ENCODE assay signal across 15 mouse cellular contexts in genomic region chr2:35739669-35740254, GRCm38 (mm10).
DNase-seq lines count a peak whose midpoint lies in the region; ATAC-seq lines count a peak whose summit lies in the region.
"Had no signal": no experiment of that assay in that cellular context is flagged by ENCODE, and none has a peak within 500 bp of the region (broad histone marks: within the 10 kb centered on the region; RNA-seq: fewer than 3 reads in every experiment).

No protein-coding gene starts in this region.

- no peak overlapping the region for H3K9ac ChIP-seq in hindbrain, embryonic 14.5 days
- H3K9ac ChIP-seq in hindbrain, embryonic 12.5 days, result no peak overlapping the region
- no peak overlapping the region for H3K9ac ChIP-seq in neural tube, embryonic 15.5 days (replicated peaks)
- H3K9ac ChIP-seq: forebrain, embryonic 12.5 days; hindbrain, embryonic 15.5 days had no signal

- no peaks in the 10 kb centered on the region for H3K4me1 ChIP-seq in hindbrain, embryonic 14.5 days (replicated peaks; ENCODE audit: control insufficient read depth, insufficient read depth, low read length)
- H3K4me1 ChIP-seq in hindbrain, embryonic 12.5 days, result peaks cover 21% of the 10 kb centered on the region
- H3K4me1 ChIP-seq in neural tube, embryonic 15.5 days, result peaks cover 20% of the 10 kb centered on the region
- H3K4me1 ChIP-seq: hindbrain, embryonic 15.5 days had no signal

- peak; percentile 16; the same call in 1 of the 2 replicates for ATAC-seq in hindbrain, embryonic 14.5 days (ENCODE audit: low FRiP score)
- no peak for ATAC-seq in hindbrain, embryonic 12.5 days (ENCODE audit: low FRiP score)
- ATAC-seq in neural tube, embryonic 15.5 days (ENCODE audit: low FRiP score), result no peak

- no peaks in the 10 kb centered on the region for H3K9me3 ChIP-seq in hindbrain, embryonic 14.5 days (ENCODE audit: control insufficient read depth, low read length)
- H3K9me3 ChIP-seq in hindbrain, embryonic 12.5 days (replicated peaks), result no peaks in the 10 kb centered on the region
- H3K9me3 ChIP-seq in neural tube, embryonic 15.5 days (replicated peaks), result no peaks in the 10 kb centered on the region
- H3K9me3 ChIP-seq: forebrain, embryonic 12.5 days had no signal

- no peaks in the 10 kb centered on the region for H3K36me3 ChIP-seq in hindbrain, embryonic 14.5 days (replicated peaks; ENCODE audit: control insufficient read depth, insufficient read depth)
- H3K36me3 ChIP-seq in hindbrain, embryonic 12.5 days, result no peaks in the 10 kb centered on the region
- H3K36me3 ChIP-seq in neural tube, embryonic 15.5 days, result no peaks in the 10 kb centered on the region
- H3K36me3 ChIP-seq: forebrain, embryonic 12.5 days; hindbrain, embryonic 15.5 days had no signal

- no peak for DNase-seq in hindbrain, embryonic 14.5 days (ENCODE audit: low spot score)
- DNase-seq in neural tube, embryonic 10.5 days (ENCODE audit: extremely low spot score, low spot score), result peak; percentile 26
- peak; percentile 57 for DNase-seq in forelimb bud, embryonic 11.5 days (ENCODE audit: low read depth, low spot score)
- DNase-seq in Muller cell, postnatal 12 days (ENCODE audit: inconsistent ontology term), result no peak
- DNase-seq in natural killer cell, adult 2 months (ENCODE audit: low spot score in 2 of 2), result no peak
- DNase-seq: adrenal gland, postnatal 25 days; gastrocnemius, postnatal 25 days; left cerebral cortex, postnatal 4 days; lung, postnatal 36 days had no signal

- 67% methylated on average over 13 of the region's 13 CpGs for WGBS in hindbrain, embryonic 14.5 days
- WGBS in hindbrain, embryonic 12.5 days, result 63% methylated on average over 13 of the region's 13 CpGs
- WGBS in neural tube, embryonic 15.5 days, result 50% methylated on average over 13 of the region's 13 CpGs

- no peak overlapping the region for H3K4me3 ChIP-seq in hindbrain, embryonic 14.5 days (replicated peaks; ENCODE audit: low read length)
- no peak overlapping the region for H3K4me3 ChIP-seq in hindbrain, embryonic 12.5 days
- no peak overlapping the region for H3K4me3 ChIP-seq in neural tube, embryonic 15.5 days (replicated peaks)
- H3K4me3 ChIP-seq: forebrain, embryonic 12.5 days; hindbrain, embryonic 15.5 days; layer of hippocampus, adult 2 months had no signal

- H3K4me2 ChIP-seq in hindbrain, embryonic 14.5 days (replicated peaks), result no peak overlapping the region
- H3K4me2 ChIP-seq in hindbrain, embryonic 12.5 days (replicated peaks), result no peak overlapping the region
- H3K4me2 ChIP-seq in neural tube, embryonic 15.5 days, result no peak overlapping the region
- H3K4me2 ChIP-seq: forebrain, embryonic 12.5 days; hindbrain, embryonic 15.5 days had no signal

- no peaks in the 10 kb centered on the region for H3K27me3 ChIP-seq in hindbrain, embryonic 14.5 days (ENCODE audit: control insufficient read depth, insufficient read depth, low read length)
- H3K27me3 ChIP-seq in hindbrain, embryonic 12.5 days, result no peaks in the 10 kb centered on the region
- no peaks in the 10 kb centered on the region for H3K27me3 ChIP-seq in neural tube, embryonic 15.5 days (replicated peaks)
- H3K27me3 ChIP-seq: CH12.LX; forebrain, embryonic 12.5 days; hindbrain, embryonic 15.5 days had no signal

- no peak overlapping the region for H3K27ac ChIP-seq in hindbrain, embryonic 14.5 days
- no peak overlapping the region for H3K27ac ChIP-seq in hindbrain, embryonic 12.5 days
- H3K27ac ChIP-seq in neural tube, embryonic 15.5 days (replicated peaks), result no peak overlapping the region
- H3K27ac ChIP-seq: forebrain, embryonic 12.5 days; hindbrain, embryonic 15.5 days; layer of hippocampus, adult 2 months had no signal

Comparison
In these comparisons a context has a peak if more than half of its experiments do, and no peak if none do; other contexts are left out.
1. DNase-seq: peak in neural tube, embryonic 10.5 days (single experiment) and forelimb bud, embryonic 11.5 days (single experiment); none in hindbrain, embryonic 14.5 days (single experiment), Muller cell, postnatal 12 days (single experiment) and natural killer cell, adult 2 months (0 of 2).